Mouse (Mus musculus) spleen, adult 2 months (tissue): Measurements from ENCODE around the gene Snd1.

Experiments used
- CTCF ChIP-seq: fragments of 200-500 bp; IDR thresholded peaks from 2 replicates; pipeline ENCODE4 v1.5.1; 2011; ENCODE audit warnings: mild to moderate bottlenecking, inconsistent platforms; ENCODE audit not compliant: insufficient read depth, insufficient read length, insufficient replicate concordance; ENCODE audit errors: extremely low read depth
- POLR2A ChIP-seq: fragments of 200-500 bp; IDR thresholded peaks from 2 replicates; pipeline ENCODE4 v1.6.1; 2011; ENCODE audit warnings: low read depth, low read length, inconsistent platforms

- TF ChIP-seq CTCF (no peak), POLR2A (no peak)
Observed at GRCm38 (mm10) chr6:28860922-28861321, 386.0 kb downstream of the Snd1 start.
